Mouse (Mus musculus) G1E (cell line): ENCODE data around the gene Iba57. TPM values are rescaled to one million over a fixed set of nuclear protein-coding genes. Genes with fewer than 3 reads are reported as not detected.

Experiments
- ATAC-seq: 2 replicates; pipeline ENCODE4 v1.8.0; 2016; ENCODE audit warnings: mild to moderate bottlenecking; ENCODE audit not compliant: insufficient number of reproducible peaks, poor library complexity, low FRiP score, severe bottlenecking; ENCODE audit errors: extremely low read depth
- DNase-seq: peaks from one replicate; pipeline ENCODE4 v3.0.0; 2012; ENCODE audit warnings: low spot score
- H3K27me3 ChIP-seq: 2 replicates; pipeline ENCODE4 v1.6.1; 2012; ENCODE audit warnings: mild to moderate bottlenecking, low read length, inconsistent platforms; ENCODE audit not compliant: insufficient read depth
- H3K36me3 ChIP-seq: replicated peaks from 2 replicates; pipeline ENCODE3; 2012; ENCODE audit warnings: mild to moderate bottlenecking, inconsistent platforms
- H3K4me1 ChIP-seq: 2 replicates; pipeline ENCODE4 v1.6.1; 2012; ENCODE audit warnings: low read depth, low read length, inconsistent platforms, mixed read lengths; ENCODE audit not compliant: insufficient read depth
- H3K4me3 ChIP-seq: 2 replicates; pipeline ENCODE4 v1.5.1; 2012; ENCODE audit warnings: low read depth, mild to moderate bottlenecking, inconsistent platforms, low read length, moderate library complexity, mixed read lengths
- H3K9me3 ChIP-seq: replicated peaks from 2 replicates; pipeline ENCODE4 v1.6.1; 2012; ENCODE audit warnings: inconsistent platforms
- CTCF ChIP-seq: IDR thresholded peaks from 2 replicates; pipeline ENCODE4 v1.5.1; 2012; ENCODE audit warnings: low read depth, low read length, inconsistent platforms, mixed read lengths
- GATA1 ChIP-seq: IDR thresholded peaks from 2 replicates; pipeline ENCODE4 v1.6.1; 2012; ENCODE audit warnings: borderline replicate concordance, low read length, inconsistent platforms, mixed read lengths
- GATA2 ChIP-seq: IDR thresholded peaks from 2 replicates; pipeline ENCODE4 v1.6.1; 2012; ENCODE audit warnings: low read depth, low read length, inconsistent platforms, borderline replicate concordance
- POLR2AphosphoS5 ChIP-seq: IDR thresholded peaks from 2 replicates; pipeline ENCODE4 v1.6.1; 2012; ENCODE audit warnings: low read depth, low read length, inconsistent platforms; ENCODE audit not compliant: insufficient replicate concordance
- TAL1 ChIP-seq: conservative IDR thresholded peaks from 2 replicates; pipeline ENCODE4 v1.6.1; 2012; ENCODE audit warnings: low read depth, low read length, inconsistent platforms, mixed read lengths
- polyA plus RNA-seq: library from polyadenylated mRNA; stranded (reverse); fragments of >175 nt; gene quantifications from 2 replicates; pipeline ENCODE4 v1.2.3, GENCODE M21; 2012
- total RNA-seq, 2 experiments: library from RNA; stranded (forward) in 1 of 2; stranded (reverse) in 1 of 2; fragments of 200-1000 nt in 1 of 2; fragments of >200 nt in 1 of 2; fragmentation: Nextera tagmentation in 1 of 2; gene quantifications; 2 replicates each; pipeline ENCODE4 v1.2.3; 2014 to 2017

Iba57 gene
- total and polyA plus RNA-seq, 3 experiments: 4.9 to 10.5 (median 8.6) TPM

- no peak for ATAC-seq
- DNase-seq: no peak
- Histone ChIP-seq H3K27me3 (no peaks in the 10 kb centered on the region), H3K36me3 (peaks cover 46% of the 10 kb centered on the region), H3K4me3 (peak overlapping the region; percentile 84), H3K9me3 (no peaks in the 10 kb centered on the region), H3K4me1 (peaks cover 58% of the 10 kb centered on the region)
- TF ChIP-seq CTCF: no peak
- no peak for TF ChIP-seq TAL1
- no peak for TF ChIP-seq GATA2
- TF ChIP-seq GATA1: no peak
- no peak for TF ChIP-seq POLR2AphosphoS5
Measured at GRCm38 (mm10) chr11:59162443-59163254, 890 bp downstream of the Iba57 start.

- Histone ChIP-seq H3K9me3 (no peaks in the 10 kb centered on the region), H3K36me3 (peaks cover 59% of the 10 kb centered on the region), H3K4me1 (peaks cover 51% of the 10 kb centered on the region), H3K4me3 (no peak overlapping the region), H3K27me3 (no peaks in the 10 kb centered on the region)
- TF ChIP-seq GATA2: no peak
- no peak for TF ChIP-seq CTCF
- no peak for DNase-seq
- no peak for ATAC-seq
Measured at GRCm38 (mm10) chr11:59161398-59161797, 2.1 kb downstream of the Iba57 start.

- TF ChIP-seq TAL1 (no peak), POLR2AphosphoS5 (no peak), CTCF (no peak), GATA2 (no peak), GATA1 (no peak)
- H3K4me3 ChIP-seq: no peak overlapping the region
- peaks cover 35% of the 10 kb centered on the region for H3K4me1 ChIP-seq
- DNase-seq: no peak
- no peak for ATAC-seq
- H3K36me3 ChIP-seq: peaks cover 73% of the 10 kb centered on the region
- H3K27me3 ChIP-seq: no peaks in the 10 kb centered on the region
- H3K9me3 ChIP-seq: no peaks in the 10 kb centered on the region
Measured at GRCm38 (mm10) chr11:59159558-59159957, 4.0 kb downstream of the Iba57 start.

- no peak for TF ChIP-seq POLR2AphosphoS5
- TF ChIP-seq GATA1: no peak
- TF ChIP-seq GATA2: no peak
- no peak for TF ChIP-seq TAL1
- no peak for TF ChIP-seq CTCF
- no peak overlapping the region for H3K4me3 ChIP-seq
- no peaks in the 10 kb centered on the region for H3K9me3 ChIP-seq
- ATAC-seq (no peak), DNase-seq (no peak)
- no peaks in the 10 kb centered on the region for H3K27me3 ChIP-seq
- H3K4me1 ChIP-seq: peaks cover 31% of the 10 kb centered on the region
- H3K36me3 ChIP-seq: peaks cover 74% of the 10 kb centered on the region
Measured at GRCm38 (mm10) chr11:59159099-59159498, 4.4 kb downstream of the Iba57 start.

- Histone ChIP-seq H3K9me3 (no peaks in the 10 kb centered on the region), H3K4me3 (no peak overlapping the region), H3K27me3 (peaks cover 4% of the 10 kb centered on the region; the same call in 1 of the 2 replicates), H3K4me1 (peaks cover 14% of the 10 kb centered on the region), H3K36me3 (peaks cover 60% of the 10 kb centered on the region)
- TF ChIP-seq POLR2AphosphoS5 (no peak), CTCF (no peak), TAL1 (no peak), GATA1 (no peak), GATA2 (no peak)
- ATAC-seq: no peak
- no peak for DNase-seq
Measured at GRCm38 (mm10) chr11:59155900-59156299, 7.6 kb downstream of the Iba57 start.

GRCm38 (mm10) chr11:59154220-59154619 is 9.3 kb downstream of the Iba57 start:
- H3K4me1 ChIP-seq: peaks cover 2% of the 10 kb centered on the region; the same call in 1 of the 2 replicates
- peaks cover 43% of the 10 kb centered on the region for H3K36me3 ChIP-seq
- H3K4me3 ChIP-seq: no peak overlapping the region
- no peaks in the 10 kb centered on the region for H3K9me3 ChIP-seq
- H3K27me3 ChIP-seq: peaks cover 10% of the 10 kb centered on the region; the same call in 1 of the 2 replicates
- ATAC-seq (no peak), DNase-seq (no peak)
- TF ChIP-seq CTCF (no peak), GATA1 (no peak), TAL1 (no peak), GATA2 (no peak), POLR2AphosphoS5 (no peak)
